Mouse (Mus musculus) heart, adult 8-10 months (tissue): ENCODE data around the gene Ms4a3. TPM values are rescaled to one million over a fixed set of nuclear protein-coding genes. Genes with fewer than 3 reads are reported as not detected.

ENCODE experiments used
- DNase-seq: peaks from one replicate; pipeline ENCODE4 v3.0.0; 2022; ENCODE audit warnings: low spot score
- total RNA-seq, 4 experiments: library from RNA; stranded (reverse); gene quantifications; 2 replicates each; pipeline ENCODE4 v1.2.4; 2022

Ms4a3 gene
- not detected for total RNA-seq

- no peak for DNase-seq
These were observed at the start of gene Ms4a3 for GRCm38 (mm10) chr19:11640732-11641131. Gene Ms4a3 (minus strand): TSS chr19:11640851.

GRCm38 (mm10) chr19:11661562-11661961 is 20.9 kb upstream of the Ms4a3 start:
- DNase-seq: no peak

- no peak for DNase-seq
These were observed 19.8 kb upstream of the Ms4a3 start, which contains the start of gene Oosp2 for GRCm38 (mm10) chr19:11660459-11660858. Gene Oosp2 (minus strand): TSS chr19:11660559.

- no peak for DNase-seq
These were observed 18.5 kb upstream of the Ms4a3 start for GRCm38 (mm10) chr19:11659142-11659541.

- DNase-seq: no peak
These were observed 8.9 kb upstream of the Ms4a3 start for GRCm38 (mm10) chr19:11649564-11649963.

GRCm38 (mm10) chr19:11646166-11646565 is 5.5 kb upstream of the Ms4a3 start:
- no peak for DNase-seq

- DNase-seq: no peak
These were observed 1.6 kb downstream of the Ms4a3 start for GRCm38 (mm10) chr19:11639038-11639437.

GRCm38 (mm10) chr19:11635572-11635971 is 5.1 kb downstream of the Ms4a3 start:
- no peak for DNase-seq

- DNase-seq: no peak
These were observed 6.3 kb downstream of the Ms4a3 start for GRCm38 (mm10) chr19:11634330-11634729.

GRCm38 (mm10) chr19:11633732-11634131 is 6.9 kb downstream of the Ms4a3 start:
- no peak for DNase-seq

- no peak for DNase-seq
These were observed 15.4 kb downstream of the Ms4a3 start for GRCm38 (mm10) chr19:11625231-11625630.

GRCm38 (mm10) chr19:11624800-11625199 is 15.9 kb downstream of the Ms4a3 start:
- DNase-seq: no peak

- no peak for DNase-seq
These were observed 17.1 kb downstream of the Ms4a3 start, which contains the start of gene Ms4a2 for GRCm38 (mm10) chr19:11623551-11623950. Gene Ms4a2 (minus strand): TSS chr19:11623719.

GRCm38 (mm10) chr19:11617983-11618382 is 22.7 kb downstream of the Ms4a3 start:
- DNase-seq: no peak

GRCm38 (mm10) chr19:11614805-11615204 is 25.8 kb downstream of the Ms4a3 start:
- no peak for DNase-seq

- no peak for DNase-seq
These were observed 26.7 kb downstream of the Ms4a3 start for GRCm38 (mm10) chr19:11613776-11614443.

GRCm38 (mm10) chr19:11613084-11613483 is 27.6 kb downstream of the Ms4a3 start:
- no peak for DNase-seq

- no peak for DNase-seq
These were observed 28.4 kb downstream of the Ms4a3 start for GRCm38 (mm10) chr19:11612293-11612692.

GRCm38 (mm10) chr19:11611541-11611945 is 29.1 kb downstream of the Ms4a3 start:
- DNase-seq: peak; percentile 11

GRCm38 (mm10) chr19:11608172-11608571 is 32.5 kb downstream of the Ms4a3 start:
- no peak for DNase-seq

GRCm38 (mm10) chr19:11604603-11605002 is 36.0 kb downstream of the Ms4a3 start, which contains the start of gene Ms4a6d:
Gene Ms4a6d (minus strand): TSS chr19:11604849.
- peak; percentile 22 for DNase-seq

GRCm38 (mm10) chr19:11602026-11602425 is 38.6 kb downstream of the Ms4a3 start:
- DNase-seq: peak; percentile 28

GRCm38 (mm10) chr19:11601349-11601748 is 39.3 kb downstream of the Ms4a3 start:
- no peak for DNase-seq
